Mouse (Mus musculus): Measurements from ENCODE around the gene Spsb3.

DNA sequence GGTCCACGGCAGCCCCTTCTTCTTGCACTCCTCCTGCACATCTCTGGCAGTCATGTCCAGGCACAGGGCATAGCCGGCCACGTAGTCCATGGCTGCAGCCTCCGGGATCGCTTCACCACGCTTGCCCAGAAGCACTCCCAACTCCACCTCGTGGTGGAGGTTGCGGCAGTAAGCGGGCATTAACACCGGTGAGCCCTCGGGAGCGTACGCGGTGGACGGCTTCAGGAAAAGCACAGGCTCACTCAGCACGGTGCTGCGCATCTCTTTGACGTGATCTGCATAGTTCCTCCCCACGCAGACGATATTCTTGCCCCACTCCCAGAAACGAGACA lies 36.7 kb upstream of the Spsb3 start:
- no peak for TF ChIP-seq CTCF (conservative IDR thresholded peaks at IDR 0.05; ENCODE audit: insufficient read depth, insufficient read length, low read depth, low read length)
- no peak for TF ChIP-seq POLR2A (IDR thresholded peaks at IDR 0.05; ENCODE audit: low read depth, low read length)

Data from kidney, adult 2 months (tissue).